Mouse (Mus musculus) E14TG2a.4 (cell line): ENCODE results near the gene Slc24a3.

Experiments used
- CTCF ChIP-seq: conservative IDR thresholded peaks from 2 replicates; pipeline ENCODE4 v1.5.1; 2014; ENCODE audit warnings: low read length
- NANOG ChIP-seq: IDR thresholded peaks from 2 replicates; pipeline ENCODE4 v1.6.1; 2014; ENCODE audit warnings: borderline replicate concordance, low read length, mixed read lengths

- no peak for TF ChIP-seq CTCF
- no peak for TF ChIP-seq NANOG
These were observed 30.8 kb upstream of the Slc24a3 start for GRCm38 (mm10) chr2:145136625-145137291.
